Mouse (Mus musculus): ENCODE data around the gene Hmbs. TPM values are rescaled to one million over a fixed set of nuclear protein-coding genes. Genes with fewer than 3 reads are reported as not detected.

Hmbs gene
- total and polyA plus RNA-seq, 3 experiments, result 65.1 to 74.0 (median 73.7) TPM

- in situ Hi-C loops (cut with MboI; ENCODE audit: low pct_ligation_motif_present, low pct_unique_long_range_greater_than_20kb, low sequenced_read_pairs), result no loop called here
- Histone ChIP-seq H3K79me2 (replicated peaks; ENCODE audit: control insufficient read depth, extremely low read depth, insufficient read depth, poor library complexity, severe bottlenecking) (no peaks in the 10 kb centered on the region), H3K9ac (ENCODE audit: insufficient read depth, low read depth) (peak overlapping the region; percentile 80), H3K4me1 (ENCODE audit: control insufficient read depth in 1 of 2, insufficient read depth in 2 of 2) (peaks cover 7 to 30% of the 10 kb centered on the region in 2 experiments; a peak in 3 of 4 replicates), H3K27ac (ENCODE audit: insufficient read depth, low read depth) (no peak overlapping the region), H3K4me2 (ENCODE audit: insufficient read depth, low read depth, poor library complexity, severe bottlenecking) (peak overlapping the region; percentile 85), H3K4me3 (replicated peaks in 1 of 3; ENCODE audit: low read depth in 2 of 3, low read length in 2 of 3, poor library complexity in 1 of 3) (peak overlapping the region; percentile 77 to 87 (median 85)), H3K27me3 (replicated peaks) (peaks cover 4% of the 10 kb centered on the region), H3K9me3 (replicated peaks; ENCODE audit: low read length) (no peaks in the 10 kb centered on the region), H3K36me3 (replicated peaks in 1 of 2; ENCODE audit: control insufficient read depth in 1 of 2, insufficient read depth in 1 of 2, low read length in 1 of 2) (peaks cover 24 to 32% of the 10 kb centered on the region in 2 experiments)
- DNase-seq (ENCODE audit: extremely low read depth), result no peak
- dilution Hi-C loops (cut with MboI; ENCODE audit: extremely low pct_ligation_motif_present, extremely low pct_unique_long_range_greater_than_20kb, low sequenced_read_pairs), result no loop called here
- no peak for TF ChIP-seq MYC (IDR thresholded peaks at IDR 0.05; ENCODE audit: low read depth, low read length)
- no peak for TF ChIP-seq GABPA (IDR thresholded peaks at IDR 0.05; ENCODE audit: insufficient replicate concordance, low read depth, low read length)
- TF ChIP-seq JUN (IDR thresholded peaks at IDR 0.05; ENCODE audit: insufficient read depth, low read depth, low read length), result no peak
- TF ChIP-seq CHD2 (IDR thresholded peaks at IDR 0.05; ENCODE audit: low read length), result no peak
- TF ChIP-seq SMC3 (IDR thresholded peaks at IDR 0.05; ENCODE audit: low read depth, low read length), result no peak
- no peak for TF ChIP-seq HCFC1 (IDR thresholded peaks at IDR 0.05; ENCODE audit: low read depth, low read length)
- no peak for TF ChIP-seq NELFE (IDR thresholded peaks at IDR 0.05; ENCODE audit: low read depth, low read length)
- TF ChIP-seq USF1 (IDR thresholded peaks at IDR 0.05; ENCODE audit: low read depth, low read length), result no peak
- no peak for TF ChIP-seq POLR2AphosphoS2 (IDR thresholded peaks at IDR 0.05; ENCODE audit: low read depth, low read length)
- TF ChIP-seq EP300 (IDR thresholded peaks at IDR 0.05; ENCODE audit: low read length), result no peak
- no peak for TF ChIP-seq USF2 (conservative IDR thresholded peaks at IDR 0.05; ENCODE audit: low read depth, low read length)
- no peak for TF ChIP-seq CTCF (conservative IDR thresholded peaks at IDR 0.05 in 1 of 2, IDR thresholded peaks at IDR 0.05 in 1 of 2; ENCODE audit: low read depth in 2 of 2, low read length in 2 of 2)
- no peak for TF ChIP-seq RCOR1 (conservative IDR thresholded peaks at IDR 0.05; ENCODE audit: low read depth, low read length)
Measured at GRCm38 (mm10) chr9:44319105-44319886, 24.7 kb downstream of the Hmbs start.

GRCm38 (mm10) chr9:44318826-44319095 is 25.3 kb downstream of the Hmbs start:
- Histone ChIP-seq H3K4me2 (ENCODE audit: insufficient read depth, low read depth, poor library complexity, severe bottlenecking) (peak overlapping the region; percentile 85), H3K9me3 (replicated peaks; ENCODE audit: low read length) (no peaks in the 10 kb centered on the region), H3K36me3 (replicated peaks in 1 of 2; ENCODE audit: control insufficient read depth in 1 of 2, insufficient read depth in 1 of 2, low read length in 1 of 2) (peaks cover 24 to 37% of the 10 kb centered on the region in 2 experiments), H3K9ac (ENCODE audit: insufficient read depth, low read depth) (no peak overlapping the region), H3K4me1 (ENCODE audit: control insufficient read depth in 1 of 2, insufficient read depth in 2 of 2) (peaks cover 7 to 27% of the 10 kb centered on the region in 2 experiments; a peak in 3 of 4 replicates), H3K4me3 (replicated peaks in 1 of 3; ENCODE audit: low read depth in 2 of 3, low read length in 2 of 3, poor library complexity in 1 of 3) (peak overlapping the region in 2 of 3 experiments; percentile 20 to 77), H3K79me2 (replicated peaks; ENCODE audit: control insufficient read depth, extremely low read depth, insufficient read depth, poor library complexity, severe bottlenecking) (no peaks in the 10 kb centered on the region), H3K27me3 (replicated peaks) (peaks cover 4% of the 10 kb centered on the region), H3K27ac (ENCODE audit: insufficient read depth, low read depth) (no peak overlapping the region)
- no peak for DNase-seq (ENCODE audit: extremely low read depth)
- TF ChIP-seq ZKSCAN1 (IDR thresholded peaks at IDR 0.05; ENCODE audit: borderline replicate concordance, low read depth, low read length) (no peak), HCFC1 (IDR thresholded peaks at IDR 0.05; ENCODE audit: low read depth, low read length) (no peak), MAZ (IDR thresholded peaks at IDR 0.05; ENCODE audit: low read depth, low read length) (no peak), MAFK (IDR thresholded peaks at IDR 0.05; ENCODE audit: insufficient replicate concordance, low read length) (no peak), SMC3 (IDR thresholded peaks at IDR 0.05; ENCODE audit: low read depth, low read length) (no peak), POLR2A (IDR thresholded peaks at IDR 0.05; ENCODE audit: low read depth, low read length) (no peak), GABPA (IDR thresholded peaks at IDR 0.05; ENCODE audit: insufficient replicate concordance, low read depth, low read length) (no peak), TBP (conservative IDR thresholded peaks at IDR 0.05; ENCODE audit: low read depth, low read length) (no peak), ELF1 (IDR thresholded peaks at IDR 0.05; ENCODE audit: low read depth, low read length) (no peak), ZC3H11A (IDR thresholded peaks at IDR 0.05; ENCODE audit: low read depth, low read length) (no peak), E2F4 (IDR thresholded peaks at IDR 0.05; ENCODE audit: insufficient replicate concordance, low read depth, low read length) (no peak), MYC (IDR thresholded peaks at IDR 0.05; ENCODE audit: low read depth, low read length) (no peak), POLR2AphosphoS2 (IDR thresholded peaks at IDR 0.05; ENCODE audit: low read depth, low read length) (no peak), EP300 (IDR thresholded peaks at IDR 0.05; ENCODE audit: low read length) (no peak), SIN3A (IDR thresholded peaks at IDR 0.05; ENCODE audit: low read length) (no peak), RAD21 (IDR thresholded peaks at IDR 0.05; ENCODE audit: low read depth, low read length) (no peak)
- in situ Hi-C loops (cut with MboI; ENCODE audit: low pct_ligation_motif_present, low pct_unique_long_range_greater_than_20kb, low sequenced_read_pairs) (no loop called here), dilution Hi-C loops (cut with MboI; ENCODE audit: extremely low pct_ligation_motif_present, extremely low pct_unique_long_range_greater_than_20kb, low sequenced_read_pairs) (no loop called here)

Measured in CH12.LX (cell line).